Mouse (Mus musculus) C2C12 (cell line): Measurements from ENCODE around the gene Cyp3a16. TPM values are rescaled to one million over a fixed set of nuclear protein-coding genes. Genes with fewer than 3 reads are reported as not detected.
A peak's percentile ranks its signal among the peaks of the same experiment; 100 is the strongest.
"Not testable (repeated sequence)": the region's sequence is repeated elsewhere in the genome, so short reads cannot be mapped to it uniquely, and the experiment has no call there.

ENCODE experiments used
- H3K27me3 ChIP-seq: one replicate; pipeline ENCODE4 v1.6.1; 2011; ENCODE audit not compliant: control insufficient read depth, insufficient read depth, insufficient read length
- H3K36me3 ChIP-seq: one replicate; pipeline ENCODE4 v1.6.1; 2011; ENCODE audit not compliant: control insufficient read depth, insufficient read depth
- H3K4me3 ChIP-seq: one replicate; pipeline ENCODE4 v1.5.1; 2011; ENCODE audit warnings: mild to moderate bottlenecking, control low read depth; ENCODE audit not compliant: poor library complexity, insufficient read depth, severe bottlenecking
- H3K79me2 ChIP-seq: one replicate; pipeline ENCODE4 v1.6.1; 2011; ENCODE audit not compliant: control insufficient read depth, insufficient read depth
- H3K79me3 ChIP-seq: one replicate; pipeline ENCODE4 v1.6.1; 2011; ENCODE audit warnings: low read depth, control low read depth
- H3ac ChIP-seq: one replicate; pipeline ENCODE3; 2011; ENCODE audit warnings: low read depth; ENCODE audit not compliant: control insufficient read depth, insufficient read length
- CEBPB ChIP-seq: IDR thresholded peaks from one replicate; pipeline ENCODE4 v1.6.1; 2011; ENCODE audit warnings: low read depth, mild to moderate bottlenecking, control low read depth, moderate library complexity
- CTCF ChIP-seq: IDR thresholded peaks from one replicate; pipeline ENCODE4 v1.5.1; 2011; ENCODE audit not compliant: control insufficient read depth, insufficient read depth, insufficient read length
- FOSL1 ChIP-seq: IDR thresholded peaks from one replicate; pipeline ENCODE4 v1.8.0; 2011; ENCODE audit warnings: mild to moderate bottlenecking, low read length; ENCODE audit not compliant: poor library complexity, insufficient read depth, severe bottlenecking
- MAX ChIP-seq: IDR thresholded peaks from one replicate; pipeline ENCODE4 v1.6.1; 2011; ENCODE audit warnings: mild to moderate bottlenecking, control low read depth
- MYOD1 ChIP-seq: IDR thresholded peaks from one replicate; pipeline ENCODE4 v1.6.1; 2011; ENCODE audit warnings: low read depth; ENCODE audit not compliant: control insufficient read depth, insufficient read length
- MYOG ChIP-seq: IDR thresholded peaks from one replicate; pipeline ENCODE4 v1.6.1; 2011; ENCODE audit not compliant: control insufficient read depth, insufficient read length; ENCODE audit errors: extremely low read depth
- USF1 ChIP-seq: IDR thresholded peaks from one replicate; pipeline ENCODE4 v1.6.1; 2011; ENCODE audit warnings: low read depth, mild to moderate bottlenecking, control low read depth, moderate library complexity
- polyA plus RNA-seq: library from polyadenylated mRNA; unstranded; fragments of >200 nt; fragmentation: generic; extraction: Trizol; gene quantifications from one replicate; pipeline ENCODE4 v1.2.1, GENCODE M21; 2012; ENCODE audit warnings: missing spikeins

The Cyp3a16 gene
- polyA plus RNA-seq, 1 experiment: not detected

DNA sequence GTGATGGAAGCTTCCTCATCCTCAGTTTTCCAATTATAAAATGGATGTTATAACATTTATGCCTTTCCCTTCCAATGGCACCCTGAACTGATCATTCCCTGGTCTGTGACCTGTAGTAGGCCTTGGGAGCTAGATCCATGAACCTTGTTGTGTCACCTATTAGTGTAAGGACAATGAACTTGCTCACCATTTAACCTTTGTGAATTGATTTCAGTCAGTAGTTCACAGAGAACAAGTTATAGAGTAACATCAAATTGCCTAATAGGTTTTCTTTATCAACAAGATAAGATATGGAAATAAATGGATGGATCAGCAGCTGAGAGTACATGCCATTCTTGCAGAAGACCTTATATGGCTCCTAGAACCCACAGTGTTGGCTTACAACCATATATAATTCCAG lies 38.5 kb downstream of the Cyp3a16 start:
- Histone ChIP-seq H3K79me2 (no peaks in the 10 kb centered on the region), H3K27me3 (no peaks in the 10 kb centered on the region), H3ac (no peak overlapping the region), H3K79me3 (no peaks in the 10 kb centered on the region), H3K4me3 (no peak overlapping the region), H3K36me3 (no peaks in the 10 kb centered on the region)
- TF ChIP-seq MYOG: no peak
- no peak for TF ChIP-seq CTCF
- TF ChIP-seq FOSL1: no peak

DNA sequence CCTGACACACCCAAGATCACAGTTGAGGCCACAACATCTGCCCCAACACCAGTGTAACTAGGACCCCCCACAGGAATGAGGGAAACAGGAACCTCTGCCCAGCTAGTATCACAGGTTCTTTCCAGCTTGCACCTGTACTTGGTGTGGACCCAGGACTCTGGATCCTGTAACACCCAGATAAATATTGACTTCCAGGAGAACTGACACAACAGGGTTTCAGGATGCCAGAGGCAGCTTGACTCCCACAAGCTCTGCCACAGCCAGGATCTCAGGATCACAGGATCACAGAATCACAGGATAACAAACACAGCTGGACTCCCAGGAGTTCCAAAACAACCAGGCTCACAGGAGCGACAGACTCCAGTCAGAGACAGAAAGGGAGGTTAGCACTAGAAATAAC lies 47.2 kb downstream of the Cyp3a16 start:
- no peak for TF ChIP-seq USF1
- no peak for TF ChIP-seq CEBPB
- no peak for TF ChIP-seq MYOD1
- TF ChIP-seq FOSL1: no peak
- no peak for TF ChIP-seq MAX
- no peak for TF ChIP-seq CTCF
- TF ChIP-seq MYOG: no peak
- Histone ChIP-seq H3K79me2 (no peaks in the 10 kb centered on the region), H3K4me3 (no peak overlapping the region), H3K79me3 (no peaks in the 10 kb centered on the region), H3ac (no peak overlapping the region), H3K27me3 (no peaks in the 10 kb centered on the region), H3K36me3 (no peaks in the 10 kb centered on the region)

DNA sequence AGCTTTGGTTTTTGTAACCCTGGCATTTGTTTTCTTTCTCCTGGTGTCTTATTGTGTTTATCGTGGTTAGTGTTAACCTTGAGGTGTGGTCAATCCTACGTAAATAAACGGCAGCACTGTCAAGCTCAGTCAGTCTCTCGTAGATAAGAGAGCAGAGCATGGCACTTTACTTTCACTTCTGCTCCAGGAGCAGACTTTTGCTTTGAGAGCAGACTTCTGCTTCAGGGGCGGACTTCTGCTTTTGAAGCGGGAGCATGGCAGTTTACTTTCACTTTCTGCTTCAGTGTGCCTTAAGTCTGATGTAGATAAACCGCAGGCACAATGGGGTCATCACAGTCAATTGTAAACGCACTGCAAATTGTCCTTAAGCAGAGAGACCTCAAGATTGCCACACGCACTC lies 54.1 kb downstream of the Cyp3a16 start:
- H3K4me3 ChIP-seq: peak overlapping the region; percentile 18
- not testable (repeated sequence) for H3K27me3 ChIP-seq, H3K79me3 ChIP-seq, H3K36me3 ChIP-seq, H3ac ChIP-seq, H3K79me2 ChIP-seq

Other genes with a start within 250 kb of the Cyp3a16 start
- gene Zfp655, start 238.0 kb downstream of the Cyp3a16 start, polyA plus RNA-seq: 7.7 TPM
- 10.4 TPM for gene Zscan25, start 189.2 kb downstream of the Cyp3a16 start, polyA plus RNA-seq
- not detected for gene Cyp3a57, start 124.4 kb downstream of the Cyp3a16 start, polyA plus RNA-seq
- 0.01 TPM for gene Cyp3a41b, start 115.0 kb upstream of the Cyp3a16 start, polyA plus RNA-seq